Mouse (Mus musculus) MEL (cell line): ENCODE measurements around the gene Kcnq4. TPM values are rescaled to one million over a fixed set of nuclear protein-coding genes. Genes with fewer than 3 reads are reported as not detected.

Source experiments
- DNase-seq: peaks from one replicate; pipeline ENCODE4 v3.0.0; 2011; ENCODE audit warnings: low read depth, low spot score
- H3K27ac ChIP-seq: 2 replicates; pipeline ENCODE4 v1.5.1; 2012; ENCODE audit warnings: low read depth, mild to moderate bottlenecking, control low read depth, low read length, moderate library complexity; ENCODE audit not compliant: control insufficient read depth
- H3K27me3 ChIP-seq, 2 experiments: fragments of 150-350 bp in 1 of 2; sonication (generic) in 1 of 2; 2 replicates each; pipeline ENCODE4 v1.6.1; 2012; ENCODE audit warnings: low read length in 2 of 2, mild to moderate bottlenecking in 2 of 2, improper control_type of control experiment in 1 of 2, moderate library complexity in 1 of 2; ENCODE audit not compliant: insufficient read depth in 2 of 2, control insufficient read depth in 1 of 2
- H3K36me3 ChIP-seq, 2 experiments: 2 replicates each; pipeline ENCODE4 v1.6.1; 2012 to 2014; ENCODE audit warnings: low read length in 2 of 2, improper control_type of control experiment in 1 of 2, inconsistent platforms in 1 of 2, mild to moderate bottlenecking in 1 of 2; ENCODE audit not compliant: insufficient read depth in 2 of 2, control insufficient read depth in 1 of 2
- H3K4me1 ChIP-seq, 2 experiments: fragments of 150-350 bp in 1 of 2; sonication (generic) in 1 of 2; 2 replicates each; pipeline ENCODE4 v1.6.1; 2012; ENCODE audit warnings: low read length in 2 of 2, improper control_type of control experiment in 1 of 2, mild to moderate bottlenecking in 1 of 2; ENCODE audit not compliant: insufficient read depth in 2 of 2, control insufficient read depth in 1 of 2
- H3K4me3 ChIP-seq, 2 experiments: fragments of 150-350 bp in 1 of 2; sonication (generic) in 1 of 2; 2 replicates each; pipeline ENCODE4 v1.5.1; 2012; ENCODE audit warnings: low read depth in 2 of 2, low read length in 2 of 2, mild to moderate bottlenecking in 2 of 2, moderate library complexity in 2 of 2, control low read depth in 1 of 2, improper control_type of control experiment in 1 of 2; ENCODE audit not compliant: control insufficient read depth in 1 of 2, insufficient read depth in 1 of 2
- H3K79me2 ChIP-seq: 2 replicates; pipeline ENCODE4 v1.6.1; 2012; ENCODE audit warnings: mild to moderate bottlenecking, low read length, moderate library complexity; ENCODE audit not compliant: control insufficient read depth, poor library complexity, insufficient read depth
- H3K9ac ChIP-seq: 2 replicates; pipeline ENCODE4 v1.6.1; 2012; ENCODE audit warnings: low read depth, mild to moderate bottlenecking, control low read depth, low read length, moderate library complexity; ENCODE audit not compliant: control insufficient read depth, poor library complexity, severe bottlenecking
- H3K9me3 ChIP-seq: fragments of 150-350 bp; sonication (generic); replicated peaks from 2 replicates; pipeline ENCODE4 v1.6.1; 2012; ENCODE audit warnings: mild to moderate bottlenecking, low read length, improper control_type of control experiment, moderate library complexity; ENCODE audit not compliant: insufficient read depth
- BHLHE40 ChIP-seq: IDR thresholded peaks from 2 replicates; pipeline ENCODE4 v1.6.1; 2012; ENCODE audit warnings: low read depth, mild to moderate bottlenecking, inconsistent platforms, low read length, improper control_type of control experiment, borderline replicate concordance
- CHD1 ChIP-seq: IDR thresholded peaks from 2 replicates; pipeline ENCODE4 v1.6.1; 2012; ENCODE audit warnings: low read depth, mild to moderate bottlenecking, inconsistent platforms, low read length, improper control_type of control experiment
- CHD2 ChIP-seq: IDR thresholded peaks from 2 replicates; pipeline ENCODE4 v1.6.1; 2011; ENCODE audit warnings: low read length, improper control_type of control experiment
- CTCF ChIP-seq, 3 experiments: IDR thresholded peaks in 2 of 3; conservative IDR thresholded peaks in 1 of 3; 2 replicates each; pipeline ENCODE4 v1.5.1; 2011 to 2012; ENCODE audit warnings: low read length in 3 of 3, low read depth in 2 of 3, mild to moderate bottlenecking in 2 of 3, improper control_type of control experiment in 1 of 3, inconsistent platforms in 1 of 3, mixed read lengths in 1 of 3, moderate library complexity in 1 of 3; ENCODE audit not compliant: control insufficient read depth in 1 of 3, insufficient read depth in 1 of 3, poor library complexity in 1 of 3, severe bottlenecking in 1 of 3
- ELF1 ChIP-seq: IDR thresholded peaks from 2 replicates; pipeline ENCODE4 v1.6.1; 2014; ENCODE audit warnings: low read depth, mild to moderate bottlenecking, inconsistent platforms, low read length, improper control_type of control experiment, moderate library complexity
- ETS1 ChIP-seq: IDR thresholded peaks from 2 replicates; pipeline ENCODE4 v1.6.1; 2012; ENCODE audit warnings: low read depth, mild to moderate bottlenecking, inconsistent platforms, low read length, improper control_type of control experiment, moderate library complexity
- GABPA ChIP-seq: IDR thresholded peaks from 2 replicates; pipeline ENCODE4 v1.6.1; 2012; ENCODE audit warnings: low read depth, mild to moderate bottlenecking, inconsistent platforms, low read length, improper control_type of control experiment, moderate library complexity
- GATA1 ChIP-seq: IDR thresholded peaks from 2 replicates; pipeline ENCODE4 v1.6.1; 2011; ENCODE audit warnings: low read depth, low read length, improper control_type of control experiment
- HCFC1 ChIP-seq: IDR thresholded peaks from 2 replicates; pipeline ENCODE4 v1.6.1; 2012; ENCODE audit warnings: low read depth, mild to moderate bottlenecking, inconsistent platforms, low read length, improper control_type of control experiment, moderate library complexity
- JUND ChIP-seq: IDR thresholded peaks from 2 replicates; pipeline ENCODE4 v1.6.1; 2011; ENCODE audit warnings: low read depth, mild to moderate bottlenecking, improper control_type of control experiment, low read length
- MAX ChIP-seq: IDR thresholded peaks from 2 replicates; pipeline ENCODE4 v1.6.1; 2011; ENCODE audit warnings: low read length, improper control_type of control experiment
- MAZ ChIP-seq: IDR thresholded peaks from 2 replicates; pipeline ENCODE4 v1.6.1; 2012; ENCODE audit warnings: low read depth, mild to moderate bottlenecking, inconsistent platforms, low read length, improper control_type of control experiment
- MEF2A ChIP-seq: IDR thresholded peaks from 2 replicates; pipeline ENCODE4 v1.6.1; 2014; ENCODE audit warnings: low read depth, mild to moderate bottlenecking, inconsistent platforms, low read length, improper control_type of control experiment; ENCODE audit not compliant: poor library complexity, insufficient replicate concordance, severe bottlenecking; ENCODE audit errors: extremely low read depth
- MXI1 ChIP-seq: IDR thresholded peaks from 2 replicates; pipeline ENCODE4 v1.6.1; 2011; ENCODE audit warnings: mild to moderate bottlenecking, low read depth, low read length, improper control_type of control experiment
- MYC ChIP-seq: IDR thresholded peaks from 2 replicates; pipeline ENCODE4 v1.6.1; 2011; ENCODE audit warnings: low read depth, mild to moderate bottlenecking, low read length, improper control_type of control experiment, moderate library complexity
- NELFE ChIP-seq: IDR thresholded peaks from 2 replicates; pipeline ENCODE4 v1.6.1; 2011; ENCODE audit warnings: low read depth, low read length, improper control_type of control experiment
- NRF1 ChIP-seq: IDR thresholded peaks from 2 replicates; pipeline ENCODE4 v1.6.1; 2014; ENCODE audit warnings: low read depth, mild to moderate bottlenecking, inconsistent platforms, low read length, improper control_type of control experiment, moderate library complexity; ENCODE audit not compliant: poor library complexity, insufficient read depth, severe bottlenecking
- POLR2A ChIP-seq, 2 experiments: IDR thresholded peaks; 2 replicates each; pipeline ENCODE4 v1.6.1; 2011 to 2012; ENCODE audit warnings: low read length in 2 of 2, mild to moderate bottlenecking in 2 of 2, control low read depth in 1 of 2, improper control_type of control experiment in 1 of 2, low read depth in 1 of 2, moderate library complexity in 1 of 2; ENCODE audit not compliant: control insufficient read depth in 1 of 2, insufficient read depth in 1 of 2, poor library complexity in 1 of 2
- POLR2AphosphoS5 ChIP-seq: IDR thresholded peaks from 2 replicates; pipeline ENCODE4 v1.6.1; 2012; ENCODE audit warnings: low read depth, borderline replicate concordance, mild to moderate bottlenecking, inconsistent platforms, low read length, moderate library complexity, mixed read lengths
- RAD21 ChIP-seq: IDR thresholded peaks from 2 replicates; pipeline ENCODE4 v1.6.1; 2011; ENCODE audit warnings: mild to moderate bottlenecking, low read depth, low read length, improper control_type of control experiment
- RCOR1 ChIP-seq: IDR thresholded peaks from 2 replicates; pipeline ENCODE4 v1.6.1; 2012; ENCODE audit warnings: low read depth, mild to moderate bottlenecking, inconsistent platforms, low read length, improper control_type of control experiment
- SMC3 ChIP-seq: IDR thresholded peaks from 2 replicates; pipeline ENCODE4 v1.6.1; 2011; ENCODE audit warnings: low read depth, low read length, improper control_type of control experiment
- TAL1 ChIP-seq: IDR thresholded peaks from 2 replicates; pipeline ENCODE4 v1.6.1; 2012; ENCODE audit warnings: mild to moderate bottlenecking, inconsistent platforms, low read length, moderate library complexity, mixed read lengths
- TBP ChIP-seq: IDR thresholded peaks from 2 replicates; pipeline ENCODE4 v1.8.0; 2011; ENCODE audit warnings: low read depth, low read length, improper control_type of control experiment
- TCF12 ChIP-seq: IDR thresholded peaks from 2 replicates; pipeline ENCODE4 v1.6.1; 2014; ENCODE audit warnings: low read depth, mild to moderate bottlenecking, inconsistent platforms, low read length, improper control_type of control experiment, moderate library complexity
- USF2 ChIP-seq, 2 experiments: IDR thresholded peaks; 2 replicates each; pipeline ENCODE4 v1.6.1; 2011 to 2012; ENCODE audit warnings: improper control_type of control experiment in 2 of 2, low read length in 2 of 2, borderline replicate concordance in 1 of 2, inconsistent platforms in 1 of 2, low read depth in 1 of 2, mild to moderate bottlenecking in 1 of 2; ENCODE audit not compliant: insufficient read depth in 1 of 2
- ZC3H11A ChIP-seq: IDR thresholded peaks from 2 replicates; pipeline ENCODE4 v1.6.1; 2012; ENCODE audit warnings: low read depth, mild to moderate bottlenecking, inconsistent platforms, low read length, improper control_type of control experiment
- ZKSCAN1 ChIP-seq: IDR thresholded peaks from 2 replicates; pipeline ENCODE4 v1.6.1; 2012; ENCODE audit warnings: low read depth, mild to moderate bottlenecking, inconsistent platforms, low read length, improper control_type of control experiment, moderate library complexity
- polyA plus RNA-seq, 2 experiments: library from polyadenylated mRNA; stranded (reverse) in 1 of 2; unstranded in 1 of 2; fragments of >175 nt in 1 of 2; fragments of >200 nt in 1 of 2; gene quantifications; 2 replicates each; pipeline versions ENCODE4 v1.2.1 to v1.2.4; 2012; ENCODE audit warnings: low replicate concordance in 2 of 2, low read depth in 1 of 2; ENCODE audit not compliant: insufficient read length in 2 of 2, insufficient read depth in 1 of 2, missing spikeins in 1 of 2
- total RNA-seq: library from RNA; depleted of rRNA; stranded (reverse); fragments of 300-350 nt; gene quantifications from 2 replicates; pipeline ENCODE4 v1.2.3, GENCODE M21; 2012

The Kcnq4 gene
- total and polyA plus RNA-seq, 3 experiments, result 0.07 TPM; not detected in 2

DNA sequence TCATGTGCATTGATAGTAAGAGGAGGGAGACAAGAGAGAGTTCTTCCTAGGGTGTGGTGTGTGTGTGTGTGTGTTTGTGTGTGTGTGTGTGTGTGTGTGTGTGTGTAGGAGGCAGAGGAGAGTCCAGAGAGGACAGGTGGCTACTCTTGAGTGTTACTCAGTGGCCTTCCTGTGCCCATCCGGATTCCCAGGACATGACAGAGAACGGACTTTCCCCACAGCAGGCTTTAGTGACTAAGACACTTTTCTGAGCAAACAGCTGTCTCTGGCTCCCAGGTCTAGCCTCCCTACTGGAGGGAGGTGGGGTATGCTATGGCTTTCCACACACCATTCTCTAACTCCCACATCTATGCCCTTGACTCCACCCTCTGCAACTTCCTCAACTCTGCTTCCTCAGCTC lies 1.2 kb upstream of the Kcnq4 start:
- TF ChIP-seq ZC3H11A, result no peak
- TF ChIP-seq CTCF (IDR thresholded peaks at IDR 0.05 in 2 of 3, conservative IDR thresholded peaks at IDR 0.05 in 1 of 3; ENCODE audit: control insufficient read depth in 1 of 3, insufficient read depth in 1 of 3, low read depth in 2 of 3, low read length in 3 of 3, poor library complexity in 1 of 3, severe bottlenecking in 1 of 3), result no peak
- TF ChIP-seq ETS1, result no peak
- TF ChIP-seq MAX, result no peak
- TF ChIP-seq JUND, result no peak
- no peak for TF ChIP-seq HCFC1
- TF ChIP-seq TAL1, result no peak
- no peak for TF ChIP-seq RCOR1
- TF ChIP-seq GATA1, result no peak
- no peak for TF ChIP-seq CHD2
- no peak for TF ChIP-seq ZKSCAN1
- no peak for TF ChIP-seq MYC
- TF ChIP-seq MXI1, result no peak
- no peak for TF ChIP-seq NELFE
- TF ChIP-seq USF2 (IDR thresholded peaks at IDR 0.05; ENCODE audit: borderline replicate concordance in 1 of 2, insufficient read depth in 1 of 2, low read depth in 1 of 2, low read length in 2 of 2), result no peak
- no peak for TF ChIP-seq NRF1
- TF ChIP-seq CHD1, result no peak
- TF ChIP-seq POLR2AphosphoS5, result no peak
- TF ChIP-seq, all 39 proteins: peak for 0
- H3K27me3 ChIP-seq, result no peaks in the 10 kb centered on the region

DNA sequence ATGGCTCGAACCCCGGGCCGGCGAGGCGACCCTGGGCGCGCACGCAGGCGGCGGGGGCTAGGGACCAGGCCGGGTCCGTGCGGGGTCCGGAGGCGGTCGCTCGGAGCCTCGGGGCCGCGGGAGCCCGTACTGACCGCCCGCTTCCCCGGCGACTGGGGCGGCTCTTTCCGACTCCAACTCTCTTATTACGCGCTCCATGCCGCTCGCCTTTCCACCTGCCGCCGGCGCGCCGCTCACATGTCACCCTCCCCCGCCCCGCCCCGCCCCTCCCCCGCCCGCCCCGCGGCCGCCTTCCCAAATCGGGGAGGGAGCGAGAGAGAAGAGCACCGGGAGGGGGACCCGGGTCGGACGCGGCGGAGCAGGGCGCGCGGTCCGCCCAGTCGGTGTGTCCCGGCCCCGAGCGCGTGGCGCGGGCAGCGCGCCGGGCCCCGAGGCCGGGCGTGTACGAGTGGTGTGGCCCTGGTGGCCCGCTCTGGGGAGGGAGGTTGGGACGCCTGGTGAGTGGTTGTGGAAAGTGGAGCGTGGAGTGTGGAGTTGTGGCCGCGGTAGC lies 1.1 kb downstream of the Kcnq4 start:
- no peak overlapping the region for H3K27ac ChIP-seq
- H3K27me3 ChIP-seq, result no peaks in the 10 kb centered on the region
- H3K79me2 ChIP-seq, result no peaks in the 10 kb centered on the region
- no peak for DNase-seq
- no peak overlapping the region for H3K4me3 ChIP-seq
- no peak overlapping the region for H3K9ac ChIP-seq
- TF ChIP-seq ETS1 (no peak), NRF1 (no peak), RCOR1 (no peak), MEF2A (no peak), MAZ (no peak), POLR2A (IDR thresholded peaks at IDR 0.05; ENCODE audit: control insufficient read depth in 1 of 2, insufficient read depth in 1 of 2, low read depth in 1 of 2, low read length in 2 of 2, poor library complexity in 1 of 2) (no peak), TAL1 (no peak), TBP (no peak), BHLHE40 (no peak), CHD1 (no peak), POLR2AphosphoS5 (no peak), SMC3 (no peak), GABPA (no peak), ELF1 (no peak), TCF12 (no peak), RAD21 (no peak), MYC (no peak), HCFC1 (no peak), USF2 (IDR thresholded peaks at IDR 0.05; ENCODE audit: borderline replicate concordance in 1 of 2, insufficient read depth in 1 of 2, low read depth in 1 of 2, low read length in 2 of 2) (no peak)
- TF ChIP-seq, all 39 proteins: peak for 0
- H3K9me3 ChIP-seq, result no peaks in the 10 kb centered on the region
- H3K36me3 ChIP-seq, result no peaks in the 10 kb centered on the region
- peaks cover 0 to 6% of the 10 kb centered on the region in 2 experiments; a peak in 2 of 4 replicates for H3K4me1 ChIP-seq

More for the DNA sequence above, 1.2 kb upstream of the Kcnq4 start:
- H3K27ac ChIP-seq, result no peak overlapping the region
- peaks cover 0 to 6% of the 10 kb centered on the region in 2 experiments; a peak in 2 of 4 replicates for H3K4me1 ChIP-seq
- no peak overlapping the region for H3K4me3 ChIP-seq
- no peaks in the 10 kb centered on the region for H3K79me2 ChIP-seq
- no peak overlapping the region for H3K9ac ChIP-seq
- no peak for DNase-seq
- H3K9me3 ChIP-seq, result no peaks in the 10 kb centered on the region
- H3K36me3 ChIP-seq, result no peaks in the 10 kb centered on the region
